Mouse (Mus musculus) erythroblast, embryonic 14.5 days (primary cell): ENCODE data around the gene Hdac7. TPM values are rescaled to one million over a fixed set of nuclear protein-coding genes. Genes with fewer than 3 reads are reported as not detected.

ENCODE experiments used
- H3K27me3 ChIP-seq: 2 replicates; pipeline ENCODE4 v1.6.1; 2012; ENCODE audit warnings: inconsistent platforms; ENCODE audit not compliant: control insufficient read depth
- H3K36me3 ChIP-seq: 2 replicates; pipeline ENCODE4 v1.6.1; 2012; ENCODE audit warnings: mild to moderate bottlenecking, inconsistent platforms; ENCODE audit not compliant: control insufficient read depth
- H3K4me1 ChIP-seq: 2 replicates; pipeline ENCODE4 v1.6.1; 2012; ENCODE audit warnings: inconsistent platforms; ENCODE audit not compliant: control insufficient read depth
- H3K4me3 ChIP-seq: replicated peaks from 2 replicates; pipeline ENCODE3; 2012; ENCODE audit warnings: moderate library complexity, mild to moderate bottlenecking, inconsistent platforms
- H3K9me3 ChIP-seq: 2 replicates; pipeline ENCODE4 v1.6.1; 2012; ENCODE audit warnings: low read length, inconsistent platforms, mixed read lengths; ENCODE audit not compliant: control insufficient read depth
- GATA1 ChIP-seq: IDR thresholded peaks from 2 replicates; pipeline ENCODE4 v1.6.1; 2012; ENCODE audit warnings: low read length, inconsistent platforms, mixed read lengths
- TAL1 ChIP-seq: IDR thresholded peaks from 3 replicates; pipeline ENCODE4 v1.6.1; 2012; ENCODE audit warnings: low read length, inconsistent platforms, mixed read lengths
- polyA plus RNA-seq: library from polyadenylated mRNA; stranded (reverse); fragments of >175 nt; gene quantifications from 2 replicates; pipeline ENCODE4 v1.2.3, GENCODE M21; 2012

Gene Hdac7
- polyA plus RNA-seq, 1 experiment, result 0.45 TPM

DNA sequence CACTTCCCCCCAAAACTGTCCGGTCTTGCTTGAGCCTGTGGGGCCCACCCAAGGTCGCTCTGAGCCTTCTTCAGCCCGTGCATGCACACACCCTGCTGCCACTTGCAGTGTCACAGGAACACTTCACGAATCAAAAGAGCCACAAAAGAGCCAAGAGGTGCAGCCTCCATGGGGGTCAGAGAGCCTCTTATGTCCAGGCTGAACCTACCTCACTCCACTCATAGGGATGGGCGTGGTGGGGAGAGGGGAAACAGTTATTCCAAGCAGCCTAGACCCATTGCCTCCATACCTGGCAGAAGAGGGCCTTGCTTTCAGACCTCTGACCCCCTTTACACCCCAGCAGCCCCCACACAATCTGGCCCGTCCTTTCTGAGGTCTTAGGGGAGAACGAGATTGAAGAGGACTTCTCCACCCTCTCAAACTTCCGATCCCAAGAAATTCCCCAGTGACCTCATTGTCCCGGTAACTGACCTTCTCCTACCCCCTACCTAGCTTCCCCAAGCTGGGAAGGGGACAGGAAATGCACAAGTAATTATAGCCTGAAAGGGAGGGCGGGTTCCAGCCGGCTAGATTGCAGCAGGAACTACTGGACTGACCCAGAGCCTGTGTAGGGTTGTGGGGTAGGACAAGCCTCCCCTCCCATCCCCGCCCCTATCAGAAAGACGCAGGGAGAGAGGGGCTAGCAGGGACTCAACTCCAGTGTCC is 79.1 kb downstream of the Hdac7 start:
- H3K27me3 ChIP-seq, result peaks cover 64% of the 10 kb centered on the region
- H3K4me3 ChIP-seq, result no peak overlapping the region
- H3K36me3 ChIP-seq, result no peaks in the 10 kb centered on the region
- TF ChIP-seq GATA1, result no peak
- H3K4me1 ChIP-seq, result peaks cover 6% of the 10 kb centered on the region
- H3K9me3 ChIP-seq, result no peaks in the 10 kb centered on the region; the same call in 1 of the 2 replicates

GRCm38 (mm10) chr15:97764532-97764931 is 79.8 kb downstream of the Hdac7 start:
- H3K4me3 ChIP-seq, result no peak overlapping the region
- TF ChIP-seq TAL1 (no peak), GATA1 (no peak)
- peaks cover 6% of the 10 kb centered on the region for H3K4me1 ChIP-seq
- H3K36me3 ChIP-seq, result no peaks in the 10 kb centered on the region
- H3K9me3 ChIP-seq, result no peaks in the 10 kb centered on the region; the same call in 1 of the 2 replicates
- H3K27me3 ChIP-seq, result peaks cover 56% of the 10 kb centered on the region

DNA sequence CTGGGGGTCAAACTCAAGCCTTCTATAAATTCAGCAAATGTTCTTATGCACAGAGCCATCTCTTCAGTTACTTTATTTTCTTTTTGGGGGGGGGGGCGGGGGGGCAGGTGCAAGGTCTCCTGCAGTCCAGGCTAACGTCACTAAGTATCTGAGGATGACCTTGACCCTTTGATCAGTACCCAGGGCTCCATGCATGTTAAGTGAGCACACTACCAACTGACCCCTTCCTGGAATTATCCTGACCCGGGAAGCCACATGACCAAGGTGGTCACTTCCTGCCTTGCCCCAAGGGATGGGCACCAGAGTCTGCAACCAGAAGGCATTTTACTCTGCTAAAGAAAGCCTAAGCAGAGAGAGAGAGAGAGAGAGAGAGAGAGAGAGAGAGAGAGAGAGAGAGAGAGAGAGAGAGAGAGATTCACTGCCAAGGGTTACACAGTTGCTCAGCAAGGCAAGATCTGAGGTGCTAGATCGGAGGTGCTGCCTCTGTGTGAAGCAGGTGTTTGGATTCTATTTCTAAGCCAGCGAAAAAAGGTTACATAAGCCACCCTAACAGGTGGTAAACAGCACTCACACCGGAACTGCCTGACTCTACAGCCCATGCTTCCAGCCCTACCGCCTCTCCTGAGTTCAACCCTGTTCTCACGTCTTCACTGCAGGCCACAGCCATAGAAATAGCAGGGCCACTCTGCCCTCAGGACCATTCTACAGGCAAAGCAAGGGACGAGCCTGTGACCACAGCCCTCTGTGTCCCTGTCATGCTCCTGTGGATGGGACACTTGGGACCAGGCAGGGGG is 80.8 kb downstream of the Hdac7 start:
- Histone ChIP-seq H3K36me3 (no peaks in the 10 kb centered on the region), H3K27me3 (peaks cover 50% of the 10 kb centered on the region), H3K4me1 (peaks cover 6% of the 10 kb centered on the region), H3K4me3 (no peak overlapping the region), H3K9me3 (no peaks in the 10 kb centered on the region; the same call in 1 of the 2 replicates)
- TF ChIP-seq TAL1 (no peak), GATA1 (no peak)

GRCm38 (mm10) chr15:97762733-97763132 is 81.6 kb downstream of the Hdac7 start:
- no peak overlapping the region for H3K4me3 ChIP-seq
- H3K27me3 ChIP-seq, result peaks cover 43% of the 10 kb centered on the region
- peaks cover 5% of the 10 kb centered on the region for H3K4me1 ChIP-seq

GRCm38 (mm10) chr15:97761438-97761837 is 82.9 kb downstream of the Hdac7 start:
- H3K36me3 ChIP-seq, result no peaks in the 10 kb centered on the region
- H3K27me3 ChIP-seq, result peaks cover 34% of the 10 kb centered on the region
- no peaks in the 10 kb centered on the region for H3K9me3 ChIP-seq
- H3K4me1 ChIP-seq, result no peaks in the 10 kb centered on the region
- no peak overlapping the region for H3K4me3 ChIP-seq
- TF ChIP-seq GATA1 (no peak), TAL1 (no peak)

More at GRCm38 (mm10) chr15:97762733-97763132, 81.6 kb downstream of the Hdac7 start:
- no peaks in the 10 kb centered on the region; the same call in 1 of the 2 replicates for H3K9me3 ChIP-seq
- H3K36me3 ChIP-seq, result no peaks in the 10 kb centered on the region
- TF ChIP-seq TAL1 (no peak), GATA1 (no peak)

DNA sequence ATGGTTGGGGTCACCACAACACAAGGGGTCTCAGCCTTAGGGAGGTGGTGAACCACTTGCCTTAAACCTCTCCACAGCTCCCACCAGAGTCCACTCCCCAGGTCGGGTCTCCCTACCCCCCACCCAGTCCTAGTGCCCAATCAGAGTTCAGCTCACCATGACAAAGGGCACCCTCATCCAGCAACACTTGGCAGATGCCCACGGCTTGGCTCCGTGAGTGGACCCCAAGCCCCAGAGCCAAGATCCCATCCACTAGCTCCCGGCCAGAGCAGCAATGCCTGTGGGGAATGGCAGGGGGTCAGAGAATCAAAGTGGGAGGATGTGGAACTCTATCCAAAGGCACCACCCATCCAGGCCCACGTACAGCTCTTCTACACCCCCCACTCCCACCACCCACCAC is 83.3 kb downstream of the Hdac7 start:
- Histone ChIP-seq H3K36me3 (no peaks in the 10 kb centered on the region), H3K4me1 (no peaks in the 10 kb centered on the region), H3K27me3 (peaks cover 30% of the 10 kb centered on the region), H3K4me3 (no peak overlapping the region), H3K9me3 (no peaks in the 10 kb centered on the region)
- TF ChIP-seq GATA1 (no peak), TAL1 (no peak)

- TF ChIP-seq GATA1 (no peak), TAL1 (no peak)
- Histone ChIP-seq H3K36me3 (no peaks in the 10 kb centered on the region), H3K9me3 (no peaks in the 10 kb centered on the region), H3K4me3 (no peak overlapping the region), H3K4me1 (no peaks in the 10 kb centered on the region), H3K27me3 (peaks cover 20% of the 10 kb centered on the region)
Observed at GRCm38 (mm10) chr15:97760006-97760405, 84.3 kb downstream of the Hdac7 start.

- TF ChIP-seq TAL1 (no peak), GATA1 (no peak)
- Histone ChIP-seq H3K4me1 (peaks cover 4% of the 10 kb centered on the region), H3K27me3 (peaks cover 8% of the 10 kb centered on the region; the same call in 1 of the 2 replicates)
Observed at GRCm38 (mm10) chr15:97755361-97755760, 88.9 kb downstream of the Hdac7 start.

DNA sequence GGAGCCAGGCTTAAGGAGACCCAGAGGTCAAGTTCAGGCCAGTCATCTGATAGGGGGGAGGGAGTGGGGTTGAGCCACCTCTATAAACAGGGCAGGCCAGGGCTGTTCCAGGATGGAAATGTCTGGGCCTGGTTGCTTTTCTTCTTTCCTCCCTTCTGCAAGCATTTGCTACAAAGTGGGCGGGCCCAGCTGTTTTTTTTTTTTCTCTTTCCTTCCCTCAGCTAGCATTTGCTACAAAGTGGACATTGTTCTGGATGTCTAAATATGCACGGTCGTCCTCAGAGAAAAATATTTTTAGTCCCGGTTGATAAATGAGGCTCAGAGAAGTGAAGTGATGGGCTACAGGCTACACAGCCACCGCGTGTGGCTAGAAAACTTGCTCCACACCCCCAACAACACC is 89.8 kb downstream of the Hdac7 start:
- TF ChIP-seq GATA1, result no peak
- no peak for TF ChIP-seq TAL1
- Histone ChIP-seq H3K4me3 (no peak overlapping the region), H3K36me3 (no peaks in the 10 kb centered on the region), H3K27me3 (peaks cover 8% of the 10 kb centered on the region; the same call in 1 of the 2 replicates), H3K4me1 (peaks cover 6% of the 10 kb centered on the region), H3K9me3 (no peaks in the 10 kb centered on the region)

More at GRCm38 (mm10) chr15:97755361-97755760, 88.9 kb downstream of the Hdac7 start:
- Histone ChIP-seq H3K9me3 (no peaks in the 10 kb centered on the region), H3K4me3 (no peak overlapping the region), H3K36me3 (no peaks in the 10 kb centered on the region)
